Mouse (Mus musculus): ENCODE results near the gene Lpar2.

DNA sequence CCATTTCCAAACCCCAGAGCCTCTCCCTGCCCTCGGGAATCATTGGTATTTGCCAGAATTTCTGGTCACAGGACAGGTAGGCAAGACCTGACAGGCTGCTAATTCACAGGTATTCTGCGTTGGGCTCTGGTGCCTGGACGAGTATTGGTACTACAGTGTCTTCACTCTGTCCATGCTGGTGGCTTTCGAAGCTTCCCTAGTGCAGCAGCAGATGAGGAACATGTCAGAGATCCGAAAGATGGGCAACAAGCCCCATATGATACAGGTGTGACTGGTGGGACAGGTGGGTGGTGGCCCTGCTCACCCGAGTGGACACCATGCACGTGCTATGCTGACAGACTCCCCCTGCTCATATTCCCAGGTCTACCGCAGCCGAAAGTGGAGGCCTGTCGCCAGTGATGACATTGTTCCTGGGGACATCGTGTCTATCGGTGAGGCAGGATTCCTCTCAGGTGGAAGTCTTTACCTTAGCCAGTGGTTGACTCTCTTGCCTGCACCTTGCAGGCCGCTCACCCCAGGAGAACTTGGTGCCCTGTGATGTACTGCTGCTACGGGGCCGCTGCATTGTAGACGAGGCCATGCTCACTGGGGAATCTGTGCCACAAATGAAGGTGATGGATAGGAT is 25.4 kb upstream of the Lpar2 start:
- TF ChIP-seq CTCF (IDR thresholded peaks at IDR 0.05; ENCODE audit: extremely low read depth, insufficient read depth, insufficient read length, insufficient replicate concordance) (no peak), POLR2A (IDR thresholded peaks at IDR 0.05; ENCODE audit: low read depth, low read length) (no peak)
